Mouse (Mus musculus): Measurements from ENCODE around the gene Mettl24. TPM values are rescaled to one million over a fixed set of nuclear protein-coding genes. Genes with fewer than 3 reads are reported as not detected.
"Not testable (repeated sequence)": the region's sequence is repeated elsewhere in the genome, so short reads cannot be mapped to it uniquely, and the experiment has no call there.

Mettl24 gene
- polyA plus RNA-seq, 1 experiment, result 18.2 TPM

DNA sequence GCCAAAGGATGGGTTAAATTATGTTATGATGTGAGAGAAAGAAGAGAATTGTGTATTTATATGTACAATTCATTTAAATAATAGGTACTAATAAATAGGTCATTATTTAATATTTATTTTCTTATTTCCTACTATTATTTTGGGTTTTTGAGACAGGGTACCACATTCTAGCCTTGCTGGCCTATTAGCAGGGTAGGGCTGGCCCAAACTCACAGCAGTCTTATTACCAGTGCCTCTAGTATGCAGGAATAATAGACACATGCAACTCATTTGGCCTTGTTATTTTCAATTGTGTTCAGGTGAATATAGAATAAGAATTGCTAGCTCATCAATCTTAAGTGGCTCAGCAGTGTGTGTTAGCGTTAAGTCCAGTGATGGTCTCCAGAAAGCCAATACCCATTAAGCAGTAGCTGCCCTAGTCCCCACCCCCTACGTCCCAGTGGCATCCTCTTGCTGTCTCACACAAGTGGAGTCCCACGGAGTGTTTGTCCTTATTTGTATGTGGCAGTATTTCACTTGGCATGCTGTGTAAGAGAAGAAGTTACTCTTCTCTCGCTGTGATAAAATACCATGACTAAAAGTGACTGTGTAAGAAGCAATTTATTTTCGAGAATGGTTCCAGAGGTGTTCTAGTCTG lies 80.1 kb downstream of the Mettl24 start:
- DNase-seq, result no peak
- 0 out of 2 replicates have a peak, but pooled peaks cover 2% of the 10 kb centered on the region for H3K4me1 ChIP-seq (ENCODE audit: control insufficient read depth, insufficient read depth, low read length)
- 86% methylated on average over 5 of the region's 5 CpGs for WGBS

DNA sequence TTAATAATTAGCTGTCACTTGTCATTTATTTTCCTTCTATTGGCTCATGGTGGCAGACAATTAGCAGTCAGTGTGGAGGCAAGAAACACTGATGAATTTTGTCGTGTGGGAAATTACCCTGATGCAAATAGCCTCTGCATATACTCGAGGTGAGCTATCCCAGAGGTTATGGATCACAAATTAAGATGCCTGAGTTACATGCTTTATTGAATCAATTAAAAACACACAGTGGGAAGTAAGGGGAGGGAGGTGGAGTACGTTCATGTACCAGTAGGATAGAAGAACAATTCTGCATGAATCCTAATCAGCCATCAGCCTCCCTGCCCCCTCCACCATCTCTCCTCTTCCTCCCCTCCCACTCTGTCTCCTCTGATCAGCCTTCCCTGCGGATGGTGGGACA lies 89.2 kb downstream of the Mettl24 start:
- no peak for TF ChIP-seq POLR2A (IDR thresholded peaks at IDR 0.05; ENCODE audit: borderline replicate concordance, extremely low read depth, low read depth, low read length)
- no peak for TF ChIP-seq CTCF (IDR thresholded peaks at IDR 0.05; ENCODE audit: insufficient read depth, low read length)
- no peak for DNase-seq
- Histone ChIP-seq H3K4me3 (replicated peaks; ENCODE audit: extremely low read depth, low read depth, low read length) (no peak overlapping the region), H3K4me1 (ENCODE audit: control insufficient read depth, insufficient read depth, low read length) (no peaks in the 10 kb centered on the region)
- 72% methylated on average over 4 of the region's 4 CpGs for WGBS

More for the DNA sequence above, 80.1 kb downstream of the Mettl24 start:
- TF ChIP-seq POLR2A (IDR thresholded peaks at IDR 0.05; ENCODE audit: borderline replicate concordance, extremely low read depth, low read depth, low read length) (no peak), CTCF (IDR thresholded peaks at IDR 0.05; ENCODE audit: insufficient read depth, low read length) (no peak)
- H3K4me3 ChIP-seq (replicated peaks; ENCODE audit: extremely low read depth, low read depth, low read length), result no peak overlapping the region

DNA sequence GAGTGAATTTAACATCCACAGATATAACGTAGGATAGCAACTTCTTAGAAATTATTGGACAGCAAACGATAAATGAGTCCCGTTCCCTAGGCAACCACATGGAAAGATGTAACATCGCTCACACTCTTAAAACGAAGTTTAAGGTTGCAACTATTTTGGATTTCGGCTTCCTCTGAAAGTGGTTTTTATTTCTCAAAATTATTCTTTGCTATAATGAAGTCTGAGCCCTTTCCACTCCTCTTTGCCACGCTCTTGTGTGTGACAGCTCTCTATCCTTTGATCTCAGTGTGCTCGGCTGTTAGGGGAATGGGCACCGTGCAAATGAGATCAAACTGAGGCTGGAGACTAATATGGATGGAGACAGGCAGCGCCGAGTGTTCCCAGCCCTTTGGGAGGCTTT lies 92.1 kb downstream of the Mettl24 start:
- WGBS, result 72% methylated on average over 11 of the region's 11 CpGs
- no peak overlapping the region for H3K4me3 ChIP-seq (replicated peaks; ENCODE audit: extremely low read depth, low read depth, low read length)
- DNase-seq, result no peak
- no peaks in the 10 kb centered on the region for H3K4me1 ChIP-seq (ENCODE audit: control insufficient read depth, insufficient read depth, low read length)
- TF ChIP-seq CTCF (IDR thresholded peaks at IDR 0.05; ENCODE audit: insufficient read depth, low read length) (no peak), POLR2A (IDR thresholded peaks at IDR 0.05; ENCODE audit: borderline replicate concordance, extremely low read depth, low read depth, low read length) (no peak)

DNA sequence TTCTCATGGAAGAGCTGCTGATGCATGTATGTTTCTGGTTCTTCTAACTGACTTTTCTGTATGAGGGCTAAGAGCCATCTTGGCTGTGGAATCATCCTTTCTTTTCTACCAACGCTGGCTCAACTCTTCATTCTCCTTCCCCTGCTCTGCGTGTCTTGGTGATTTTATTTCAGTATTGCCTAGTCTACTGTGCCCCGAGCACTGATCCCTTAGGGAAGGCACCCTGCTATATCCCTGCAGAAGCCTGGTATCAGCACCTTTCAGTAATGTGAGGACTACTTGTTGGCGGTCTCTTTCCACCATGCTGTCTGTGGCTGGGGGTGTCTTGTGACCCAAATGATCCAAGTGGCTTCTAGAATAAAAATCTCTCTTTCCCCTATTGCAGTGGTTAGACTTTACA lies 92.6 kb downstream of the Mettl24 start:
- TF ChIP-seq CTCF (IDR thresholded peaks at IDR 0.05; ENCODE audit: insufficient read depth, low read length) (no peak), POLR2A (IDR thresholded peaks at IDR 0.05; ENCODE audit: borderline replicate concordance, extremely low read depth, low read depth, low read length) (no peak)
- 92% methylated on average over 4 of the region's 4 CpGs for WGBS
- DNase-seq, result no peak
- H3K4me1 ChIP-seq (ENCODE audit: control insufficient read depth, insufficient read depth, low read length), result no peaks in the 10 kb centered on the region
- no peak overlapping the region for H3K4me3 ChIP-seq (replicated peaks; ENCODE audit: extremely low read depth, low read depth, low read length)

DNA sequence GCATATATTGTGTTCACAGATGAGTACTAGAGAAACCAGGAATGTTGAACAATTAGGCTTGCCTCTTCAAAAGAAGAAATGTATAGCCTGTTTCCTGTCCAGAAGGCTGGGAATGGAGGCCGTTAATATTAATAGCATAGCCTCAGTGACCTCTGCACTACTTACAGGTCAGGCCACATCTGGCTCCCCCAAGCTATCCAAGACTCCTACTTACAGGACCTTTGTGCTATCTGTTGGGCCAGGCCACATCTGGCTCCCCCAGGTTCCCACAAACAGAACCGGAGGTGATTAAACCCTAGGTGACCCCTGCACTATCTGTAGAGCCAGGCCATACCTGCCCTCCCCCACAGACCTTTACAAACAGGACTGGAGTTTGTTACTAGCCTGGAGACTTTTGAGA lies 94.1 kb downstream of the Mettl24 start:
- TF ChIP-seq CTCF (IDR thresholded peaks at IDR 0.05; ENCODE audit: insufficient read depth, low read length) (no peak), POLR2A (IDR thresholded peaks at IDR 0.05; ENCODE audit: borderline replicate concordance, extremely low read depth, low read depth, low read length) (no peak)
- no peak for DNase-seq
- Histone ChIP-seq H3K4me1 (ENCODE audit: control insufficient read depth, insufficient read depth, low read length) (no peaks in the 10 kb centered on the region), H3K4me3 (replicated peaks; ENCODE audit: extremely low read depth, low read depth, low read length) (no peak overlapping the region)
- 34% methylated on average over 2 of the region's 2 CpGs for WGBS

DNA sequence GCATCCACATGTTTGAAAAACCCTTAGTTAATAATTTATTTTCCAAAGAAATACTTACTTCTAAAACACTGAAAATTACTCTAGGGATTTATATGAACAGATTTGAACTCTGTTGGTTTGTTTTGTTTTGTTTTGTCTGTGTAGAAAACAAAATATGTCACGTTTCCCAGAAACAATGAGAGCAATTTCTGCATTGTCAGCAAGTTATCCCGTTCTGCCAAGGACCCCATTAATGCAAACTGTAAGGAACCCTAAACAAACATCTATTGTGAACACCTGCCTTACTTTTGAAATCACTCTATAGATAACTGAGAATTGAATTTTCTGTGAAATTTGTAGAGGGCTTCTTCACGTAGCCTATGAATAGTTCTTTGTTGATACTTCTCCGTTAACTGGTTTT lies 95.4 kb downstream of the Mettl24 start:
- Histone ChIP-seq H3K4me3 (replicated peaks; ENCODE audit: extremely low read depth, low read depth, low read length) (no peak overlapping the region), H3K4me1 (ENCODE audit: control insufficient read depth, insufficient read depth, low read length) (no peaks in the 10 kb centered on the region)
- DNase-seq, result no peak
- TF ChIP-seq CTCF (IDR thresholded peaks at IDR 0.05; ENCODE audit: insufficient read depth, low read length) (no peak), POLR2A (IDR thresholded peaks at IDR 0.05; ENCODE audit: borderline replicate concordance, extremely low read depth, low read depth, low read length) (no peak)
- WGBS, result 71% methylated on average over 4 of the region's 4 CpGs

DNA sequence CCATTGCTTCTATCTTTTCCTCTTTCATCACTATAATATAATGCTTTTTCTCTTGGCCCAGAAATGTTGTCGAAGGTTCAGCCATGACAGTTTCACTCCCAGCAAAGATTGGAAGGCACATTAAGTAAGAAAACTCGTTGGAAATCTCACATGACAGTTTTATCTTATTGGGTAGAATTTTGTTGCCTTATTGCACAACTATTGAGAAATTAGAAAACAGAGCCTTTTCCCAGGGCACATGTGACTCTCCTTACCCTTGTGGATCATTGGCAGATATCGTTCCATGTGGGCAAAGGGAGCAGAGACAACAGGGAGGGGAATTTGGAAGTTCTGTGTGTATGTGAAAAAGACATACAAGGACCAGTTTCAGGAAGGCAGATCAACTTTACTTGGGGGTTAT lies 107.3 kb downstream of the Mettl24 start:
- H3K4me1 ChIP-seq (ENCODE audit: control insufficient read depth, insufficient read depth, low read length), result no peaks in the 10 kb centered on the region
- H3K4me3 ChIP-seq (replicated peaks; ENCODE audit: extremely low read depth, low read depth, low read length), result no peak overlapping the region
- WGBS, result 65% methylated on average over 3 of the region's 3 CpGs
- no peak for DNase-seq
- TF ChIP-seq CTCF (IDR thresholded peaks at IDR 0.05; ENCODE audit: insufficient read depth, low read length) (no peak), POLR2A (IDR thresholded peaks at IDR 0.05; ENCODE audit: borderline replicate concordance, extremely low read depth, low read depth, low read length) (no peak)

DNA sequence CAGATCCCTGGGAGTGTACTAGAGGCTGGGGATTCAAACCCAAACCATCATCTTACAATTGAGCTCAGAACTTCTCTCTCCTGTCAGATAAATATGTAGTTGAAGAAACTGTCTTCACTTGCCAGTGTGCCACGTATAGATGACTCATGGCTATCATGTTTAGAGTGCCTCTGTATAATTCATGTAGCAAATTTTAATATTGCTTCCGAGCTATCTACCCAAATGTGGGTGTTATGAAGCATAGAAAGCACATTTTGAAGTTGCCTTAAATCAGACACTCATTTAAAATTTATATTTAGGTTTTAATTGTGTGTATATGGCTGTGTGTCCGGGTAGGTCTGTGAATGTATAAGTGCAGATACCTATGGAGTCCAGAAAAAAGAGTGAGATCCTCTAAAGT lies 109.0 kb downstream of the Mettl24 start:
- 79% methylated on average over 3 of the region's 3 CpGs for WGBS
- no peak overlapping the region for H3K4me3 ChIP-seq (replicated peaks; ENCODE audit: extremely low read depth, low read depth, low read length)
- TF ChIP-seq CTCF (IDR thresholded peaks at IDR 0.05; ENCODE audit: insufficient read depth, low read length) (no peak), POLR2A (IDR thresholded peaks at IDR 0.05; ENCODE audit: borderline replicate concordance, extremely low read depth, low read depth, low read length) (no peak)
- H3K4me1 ChIP-seq (ENCODE audit: control insufficient read depth, insufficient read depth, low read length), result no peaks in the 10 kb centered on the region
- DNase-seq, result no peak

DNA sequence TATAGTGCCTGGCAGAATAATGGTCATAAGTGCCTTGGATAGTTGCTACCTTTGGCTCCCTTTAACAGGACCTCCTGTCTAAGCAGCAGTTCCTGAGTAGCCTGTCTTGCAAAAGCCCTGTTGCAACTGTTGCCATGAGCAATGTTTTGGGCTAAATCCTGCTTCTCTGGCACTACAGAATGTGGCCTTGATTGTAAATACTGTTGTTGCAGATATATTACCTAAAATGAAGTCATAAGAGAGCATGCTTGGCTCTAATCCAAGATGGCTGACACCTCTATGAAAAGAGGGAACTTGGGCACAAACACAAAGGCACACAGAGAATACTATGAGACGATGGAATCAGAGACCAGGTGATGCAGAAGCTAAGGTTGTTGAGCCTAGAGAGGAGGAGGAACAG lies 122.1 kb downstream of the Mettl24 start:
- no peak for DNase-seq
- 54% methylated on average over 1 of the region's 1 CpGs for WGBS
- Histone ChIP-seq H3K4me3 (replicated peaks; ENCODE audit: extremely low read depth, low read depth, low read length) (no peak overlapping the region), H3K4me1 (ENCODE audit: control insufficient read depth, insufficient read depth, low read length) (no peaks in the 10 kb centered on the region)
- TF ChIP-seq CTCF (IDR thresholded peaks at IDR 0.05; ENCODE audit: insufficient read depth, low read length) (no peak), POLR2A (IDR thresholded peaks at IDR 0.05; ENCODE audit: borderline replicate concordance, extremely low read depth, low read depth, low read length) (no peak)

DNA sequence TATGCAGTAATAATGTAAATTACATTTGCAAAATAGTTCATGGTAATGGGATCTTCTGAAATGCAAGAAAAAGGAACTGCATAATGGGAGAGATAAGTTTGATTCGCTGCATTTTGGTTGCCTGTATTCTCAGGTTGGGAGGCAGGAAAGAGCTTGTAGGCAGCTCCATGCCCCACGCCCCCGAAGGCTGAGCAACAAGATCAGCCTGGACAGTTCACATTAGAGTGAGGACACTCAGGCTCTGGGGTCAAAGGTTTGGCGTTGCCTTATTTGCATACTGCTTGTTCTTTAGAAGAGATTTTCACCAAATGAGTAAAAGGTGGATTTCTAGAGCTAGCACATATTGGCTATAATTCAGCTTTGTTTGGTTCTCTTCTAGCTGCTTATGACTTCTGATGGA lies 123.1 kb downstream of the Mettl24 start:
- no peaks in the 10 kb centered on the region for H3K4me1 ChIP-seq (ENCODE audit: control insufficient read depth, insufficient read depth, low read length)
- no peak overlapping the region for H3K4me3 ChIP-seq (replicated peaks; ENCODE audit: extremely low read depth, low read depth, low read length)
- no peak for DNase-seq
- TF ChIP-seq CTCF (IDR thresholded peaks at IDR 0.05; ENCODE audit: insufficient read depth, low read length), result no peak
- TF ChIP-seq POLR2A (IDR thresholded peaks at IDR 0.05; ENCODE audit: borderline replicate concordance, extremely low read depth, low read depth, low read length), result no peak
- WGBS, result 88% methylated on average over 4 of the region's 4 CpGs

DNA sequence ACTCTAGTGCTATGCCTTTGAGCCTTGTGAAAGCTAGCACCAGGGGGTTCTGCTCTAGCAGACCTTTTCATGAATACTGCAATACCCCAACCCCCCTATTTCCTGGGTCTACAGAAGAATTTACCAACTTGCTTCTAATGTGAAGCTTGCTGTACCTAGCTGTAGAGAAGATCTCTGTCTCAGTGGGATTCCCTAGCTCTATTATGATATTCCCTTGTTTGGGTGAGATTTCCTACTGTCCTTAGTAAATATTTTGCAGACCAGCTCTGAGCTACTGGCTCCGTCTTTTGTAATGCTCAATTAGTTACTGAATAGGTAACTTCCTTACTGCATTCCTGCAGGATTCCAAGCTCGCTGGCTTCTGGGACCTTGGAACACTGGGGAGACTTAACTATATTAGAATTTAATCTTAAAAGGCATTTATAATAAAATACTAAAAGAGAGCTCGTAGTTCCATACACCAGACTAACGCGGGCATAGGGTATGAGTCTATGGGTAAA lies 126.4 kb downstream of the Mettl24 start:
- H3K4me1 ChIP-seq (ENCODE audit: control insufficient read depth, insufficient read depth, low read length); DNase-seq: not testable (repeated sequence)
- WGBS, result 60% methylated on average over 5 of the region's 5 CpGs

More for the DNA sequence above, 126.4 kb downstream of the Mettl24 start:
- H3K4me3 ChIP-seq (replicated peaks; ENCODE audit: extremely low read depth, low read depth, low read length), result not testable (repeated sequence)

Measured in lung, adult 2 months (tissue).